Mouse (Mus musculus) cortical plate, adult 2 months (tissue): ENCODE results near the gene Tgfb3. TPM values are rescaled to one million over a fixed set of nuclear protein-coding genes. Genes with fewer than 3 reads are reported as not detected.
A peak's percentile ranks its signal among the peaks of the same experiment; 100 is the strongest.

Experiments
- H3K27ac ChIP-seq: fragments of 200-500 bp; 2 replicates; pipeline ENCODE4 v1.5.1; 2012; ENCODE audit warnings: low read length, control low read depth, inconsistent platforms; ENCODE audit not compliant: insufficient read depth
- H3K4me1 ChIP-seq: fragments of 200-500 bp; 2 replicates; pipeline ENCODE4 v1.6.1; 2011; ENCODE audit warnings: low read length; ENCODE audit not compliant: control insufficient read depth, insufficient read depth
- H3K4me3 ChIP-seq: fragments of 200-500 bp; 2 replicates; pipeline ENCODE4 v1.5.1; 2011; ENCODE audit warnings: mild to moderate bottlenecking, low read length, control low read depth; ENCODE audit not compliant: insufficient read depth
- CTCF ChIP-seq: fragments of 200-500 bp; IDR thresholded peaks from 2 replicates; pipeline ENCODE4 v1.5.1; 2011; ENCODE audit warnings: mild to moderate bottlenecking, control low read depth, low read length; ENCODE audit not compliant: insufficient read depth; ENCODE audit errors: extremely low read depth
- POLR2A ChIP-seq: fragments of 200-500 bp; IDR thresholded peaks from 2 replicates; pipeline ENCODE4 v1.6.1; 2011; ENCODE audit warnings: mild to moderate bottlenecking, low read length, control low read depth; ENCODE audit not compliant: insufficient read depth; ENCODE audit errors: extremely low read depth
- polyA plus RNA-seq: library from polyadenylated mRNA; depleted of rRNA; stranded (reverse); fragments of >200 nt; gene quantifications from 2 replicates; pipeline ENCODE4 v1.2.3, GENCODE M21; 2012

The Tgfb3 gene
- polyA plus RNA-seq, 1 experiment: 10.5 TPM

- Histone ChIP-seq H3K4me1 (peaks cover 9% of the 10 kb centered on the region; the same call in 1 of the 2 replicates), H3K27ac (no peak overlapping the region)
- TF ChIP-seq POLR2A (no peak), CTCF (no peak)
These were observed 7.7 kb upstream of the Tgfb3 start for GRCm38 (mm10) chr12:86086550-86086949.

GRCm38 (mm10) chr12:86085873-86086272, 7.0 kb upstream of the Tgfb3 start:
- H3K27ac ChIP-seq: no peak overlapping the region

More at GRCm38 (mm10) chr12:86086550-86086949, 7.7 kb upstream of the Tgfb3 start:
- H3K4me3 ChIP-seq: no peak overlapping the region

GRCm38 (mm10) chr12:86082481-86083012, 3.7 kb upstream of the Tgfb3 start, which contains the start of gene Ift43:
Gene Ift43 (plus strand): TSS chr12:86082541.
- peak within 1 kb of the TSS; percentile 82 for H3K4me3 ChIP-seq
- H3K27ac ChIP-seq: no peak within 1 kb of the TSS
- peaks cover 5% of the 10 kb centered on the region; the same call in 1 of the 2 replicates for H3K4me1 ChIP-seq
- TF ChIP-seq POLR2A (peak; percentile 78; the same call in 1 of the 2 replicates), CTCF (no peak)

More at GRCm38 (mm10) chr12:86085873-86086272, 7.0 kb upstream of the Tgfb3 start:
- no peak overlapping the region for H3K4me3 ChIP-seq
- TF ChIP-seq CTCF: no peak
- no peak for TF ChIP-seq POLR2A
- H3K4me1 ChIP-seq: peaks cover 9% of the 10 kb centered on the region; the same call in 1 of the 2 replicates

GRCm38 (mm10) chr12:86079202-86079667, 394 bp upstream of the Tgfb3 start:
- Histone ChIP-seq H3K4me3 (peak overlapping the region; percentile 44), H3K27ac (no peak overlapping the region), H3K4me1 (no peaks in the 10 kb centered on the region; the same call in 1 of the 2 replicates)
- TF ChIP-seq CTCF: peak; percentile 77
- no peak for TF ChIP-seq POLR2A

GRCm38 (mm10) chr12:86078176-86078552, 677 bp downstream of the Tgfb3 start:
- TF ChIP-seq POLR2A (no peak), CTCF (no peak)
- H3K27ac ChIP-seq: no peak overlapping the region
- H3K4me3 ChIP-seq: peak overlapping the region; percentile 44
- no peaks in the 10 kb centered on the region; the same call in 1 of the 2 replicates for H3K4me1 ChIP-seq

- Histone ChIP-seq H3K27ac (0 out of 2 replicates have a peak overlapping the region, but pooled peaks have one; percentile 30), H3K4me3 (peak overlapping the region; percentile 44), H3K4me1 (no peaks in the 10 kb centered on the region; the same call in 1 of the 2 replicates)
These were observed 1.1 kb downstream of the Tgfb3 start for GRCm38 (mm10) chr12:86077736-86078135.

GRCm38 (mm10) chr12:86077322-86077721, 1.5 kb downstream of the Tgfb3 start:
- H3K4me1 ChIP-seq: no peaks in the 10 kb centered on the region; the same call in 1 of the 2 replicates
- TF ChIP-seq CTCF: no peak
- no peak for TF ChIP-seq POLR2A
- H3K4me3 ChIP-seq: peak overlapping the region; percentile 44
- H3K27ac ChIP-seq: no peak overlapping the region; the same call in 1 of the 2 replicates

More at GRCm38 (mm10) chr12:86077736-86078135, 1.1 kb downstream of the Tgfb3 start:
- TF ChIP-seq POLR2A (no peak), CTCF (no peak)

GRCm38 (mm10) chr12:86076321-86076901, 2.4 kb downstream of the Tgfb3 start:
- Histone ChIP-seq H3K4me3 (peak overlapping the region; percentile 44), H3K27ac (peak overlapping the region; percentile 6; the same call in 1 of the 2 replicates), H3K4me1 (no peaks in the 10 kb centered on the region; the same call in 1 of the 2 replicates)
- no peak for TF ChIP-seq POLR2A
- TF ChIP-seq CTCF: peak; percentile 33

- Histone ChIP-seq H3K4me1 (no peaks in the 10 kb centered on the region; the same call in 1 of the 2 replicates), H3K27ac (no peak overlapping the region), H3K4me3 (no peak overlapping the region; the same call in 1 of the 2 replicates)
- no peak for TF ChIP-seq POLR2A
- no peak for TF ChIP-seq CTCF
These were observed 3.5 kb downstream of the Tgfb3 start for GRCm38 (mm10) chr12:86075358-86075757.

GRCm38 (mm10) chr12:86074681-86075080, 4.2 kb downstream of the Tgfb3 start:
- Histone ChIP-seq H3K27ac (no peak overlapping the region), H3K4me3 (no peak overlapping the region), H3K4me1 (no peaks in the 10 kb centered on the region; the same call in 1 of the 2 replicates)
- peak; percentile 25; the same call in 1 of the 2 replicates for TF ChIP-seq POLR2A
- no peak for TF ChIP-seq CTCF

- Histone ChIP-seq H3K4me1 (no peaks in the 10 kb centered on the region; the same call in 1 of the 2 replicates), H3K4me3 (no peak overlapping the region), H3K27ac (no peak overlapping the region)
- TF ChIP-seq CTCF (no peak), POLR2A (no peak)
These were observed 7.4 kb downstream of the Tgfb3 start for GRCm38 (mm10) chr12:86071432-86071831.
